Mouse (Mus musculus): ENCODE results near the gene Mcpt4.

DNA sequence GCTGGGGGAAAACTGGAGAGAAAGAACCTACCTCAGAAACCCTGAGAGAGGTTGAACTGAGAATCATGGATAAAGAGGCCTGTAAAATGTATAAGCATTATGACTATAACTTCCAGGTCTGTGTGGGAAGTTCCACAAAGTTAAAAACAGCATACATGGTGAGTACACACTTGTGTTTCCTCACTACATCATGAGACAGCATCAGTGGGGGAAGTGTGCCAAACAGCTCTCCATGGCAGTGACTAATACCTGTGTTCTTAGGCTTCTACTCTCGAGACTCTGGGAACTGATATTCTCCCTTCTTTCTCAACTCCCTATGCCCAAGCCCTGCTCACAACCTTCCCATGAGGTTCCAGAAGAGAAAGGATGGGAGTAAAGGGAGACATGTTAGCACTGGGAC is 42.7 kb downstream of the Mcpt4 start:
- no peak for TF ChIP-seq GATA1 (IDR thresholded peaks at IDR 0.05; ENCODE audit: low read depth, low read length)
- TF ChIP-seq MAFK (IDR thresholded peaks at IDR 0.05; ENCODE audit: borderline replicate concordance, low read depth, low read length), result no peak
- TF ChIP-seq JUND (IDR thresholded peaks at IDR 0.05; ENCODE audit: low read depth, low read length), result no peak
- TF ChIP-seq CTCF (IDR thresholded peaks at IDR 0.05 in 2 of 3, conservative IDR thresholded peaks at IDR 0.05 in 1 of 3; ENCODE audit: control insufficient read depth in 1 of 3, insufficient read depth in 1 of 3, low read depth in 2 of 3, low read length in 3 of 3, poor library complexity in 1 of 3, severe bottlenecking in 1 of 3), result no peak
- TF ChIP-seq HCFC1 (IDR thresholded peaks at IDR 0.05; ENCODE audit: low read depth, low read length), result no peak
- TF ChIP-seq E2F4 (IDR thresholded peaks at IDR 0.05; ENCODE audit: borderline replicate concordance, low read depth, low read length), result no peak
- TF ChIP-seq POLR2A (IDR thresholded peaks at IDR 0.05; ENCODE audit: control insufficient read depth in 1 of 2, insufficient read depth in 1 of 2, low read depth in 1 of 2, low read length in 2 of 2, poor library complexity in 1 of 2), result no peak
- TF ChIP-seq MYB (IDR thresholded peaks at IDR 0.05; ENCODE audit: low read depth, low read length), result no peak
- no peak for TF ChIP-seq MAZ (IDR thresholded peaks at IDR 0.05; ENCODE audit: low read depth, low read length)
- no peak for TF ChIP-seq ZKSCAN1 (IDR thresholded peaks at IDR 0.05; ENCODE audit: low read depth, low read length)
- no peak for TF ChIP-seq EP300 (IDR thresholded peaks at IDR 0.05; ENCODE audit: low read depth in 1 of 2, low read length in 2 of 2)

Measured in MEL (cell line).